Mouse (Mus musculus) c-Kit-positive CD71-positive TER-119-positive erythroid progenitor cells, embryonic 14.5 days (primary cell): ENCODE data around the gene Usp42.

Experiments
- DNase-seq: peaks from one replicate; pipeline ENCODE4 v3.0.0-alpha.2; 2013; ENCODE audit warnings: low spot score

Gene Usp42

GRCm38 (mm10) chr5:143690392-143690791 is 41.7 kb downstream of the Usp42 start:
- DNase-seq: no peak

- no peak for DNase-seq
Measured at GRCm38 (mm10) chr5:143687589-143687988, 44.5 kb downstream of the Usp42 start.

- no peak for DNase-seq
Measured at GRCm38 (mm10) chr5:143686456-143686855, 45.6 kb downstream of the Usp42 start.

GRCm38 (mm10) chr5:143684911-143685390 is 47.1 kb downstream of the Usp42 start:
- DNase-seq: no peak

- no peak for DNase-seq
Measured at GRCm38 (mm10) chr5:143683696-143684095, 48.4 kb downstream of the Usp42 start.

GRCm38 (mm10) chr5:143679654-143680053 is 52.4 kb downstream of the Usp42 start:
- DNase-seq: no peak

GRCm38 (mm10) chr5:143678634-143679271 is 53.3 kb downstream of the Usp42 start:
- no peak for DNase-seq

GRCm38 (mm10) chr5:143677363-143677762 is 54.7 kb downstream of the Usp42 start:
- DNase-seq: no peak

GRCm38 (mm10) chr5:143676218-143676985 is 55.7 kb downstream of the Usp42 start:
- DNase-seq: no peak

- no peak for DNase-seq
Measured at GRCm38 (mm10) chr5:143674576-143674975, 57.5 kb downstream of the Usp42 start.

- DNase-seq: no peak
Measured at GRCm38 (mm10) chr5:143670740-143671415, 61.2 kb downstream of the Usp42 start.

GRCm38 (mm10) chr5:143669839-143670238 is 62.2 kb downstream of the Usp42 start:
- DNase-seq: no peak

- no peak for DNase-seq
Measured at GRCm38 (mm10) chr5:143669393-143669792, 62.7 kb downstream of the Usp42 start.

GRCm38 (mm10) chr5:143668884-143669283 is 63.2 kb downstream of the Usp42 start:
- DNase-seq: no peak

GRCm38 (mm10) chr5:143666015-143666414 is 66.1 kb downstream of the Usp42 start:
- peak; percentile 60 for DNase-seq

GRCm38 (mm10) chr5:143665561-143665960 is 66.5 kb downstream of the Usp42 start:
- no peak for DNase-seq

GRCm38 (mm10) chr5:143663074-143663687 is 68.9 kb downstream of the Usp42 start:
- no peak for DNase-seq
